Mouse (Mus musculus): ENCODE measurements around the gene Usp29.
"Not testable (repeated sequence)": the region's sequence is repeated elsewhere in the genome, so short reads cannot be mapped to it uniquely, and the experiment has no call there.

Gene Usp29

GRCm38 (mm10) chr7:6765240-6765639, 34.9 kb downstream of the Usp29 start:
- DNase-seq (ENCODE audit: low read depth) = no peak

GRCm38 (mm10) chr7:6770286-6770685, 39.9 kb downstream of the Usp29 start:
- DNase-seq (ENCODE audit: low read depth) = no peak

DNA sequence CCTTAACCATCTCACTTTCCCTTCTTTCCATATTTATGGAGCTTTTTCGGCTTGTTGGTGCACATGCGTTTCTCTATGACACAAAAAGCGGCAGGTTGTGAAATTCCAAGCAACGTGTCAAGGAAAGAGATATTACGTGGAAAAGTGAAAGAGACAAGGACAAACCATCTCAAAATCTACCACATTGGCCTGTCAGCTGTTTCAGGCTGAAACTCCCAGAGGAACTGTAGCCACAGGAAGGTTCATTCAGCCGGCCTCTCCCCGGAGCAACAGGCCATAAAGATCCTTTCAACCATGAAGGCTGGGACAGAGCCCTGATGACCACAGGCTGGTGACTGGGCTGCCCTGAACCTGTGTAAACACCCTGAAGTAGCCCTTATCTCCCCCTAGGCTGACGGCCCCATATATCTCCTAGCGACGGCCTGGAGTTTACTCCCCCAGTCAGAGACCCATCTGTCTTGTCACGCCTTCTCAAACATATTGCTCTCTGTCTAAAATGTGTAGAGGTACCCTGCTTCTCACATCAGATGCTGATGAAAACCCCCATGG, 43.6 kb downstream of the Usp29 start:
- DNase-seq (ENCODE audit: low read depth) = not testable (repeated sequence)

GRCm38 (mm10) chr7:6776314-6777059, 46.1 kb downstream of the Usp29 start:
- DNase-seq (ENCODE audit: low read depth) = no peak

DNA sequence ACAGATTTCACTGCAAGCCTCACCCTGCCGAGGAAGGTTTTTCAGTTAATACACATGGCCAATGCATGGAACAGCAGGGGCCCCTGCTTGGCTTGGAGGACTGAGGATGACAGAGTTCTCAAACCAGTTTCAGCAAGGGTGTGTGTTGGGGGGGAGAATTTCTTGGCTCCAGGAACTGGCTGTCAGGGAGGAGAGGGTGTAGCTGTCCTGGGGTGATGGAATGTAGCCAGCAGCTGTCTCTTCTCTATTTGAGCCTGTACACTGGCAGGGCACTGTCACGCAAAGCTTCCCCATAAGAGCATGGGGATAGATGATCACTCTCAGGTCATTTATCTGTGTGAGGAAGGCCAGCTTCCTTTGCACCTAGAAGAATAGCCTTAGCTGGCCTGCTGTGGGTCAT, 46.7 kb downstream of the Usp29 start:
- DNase-seq (ENCODE audit: low read depth) = no peak

GRCm38 (mm10) chr7:6777689-6778088, 47.3 kb downstream of the Usp29 start:
- no peak for DNase-seq (ENCODE audit: low read depth)

GRCm38 (mm10) chr7:6779172-6779571, 48.8 kb downstream of the Usp29 start:
- no peak for DNase-seq (ENCODE audit: low read depth)

GRCm38 (mm10) chr7:6781541-6781940, 51.2 kb downstream of the Usp29 start:
- DNase-seq (ENCODE audit: low read depth) = no peak

DNA sequence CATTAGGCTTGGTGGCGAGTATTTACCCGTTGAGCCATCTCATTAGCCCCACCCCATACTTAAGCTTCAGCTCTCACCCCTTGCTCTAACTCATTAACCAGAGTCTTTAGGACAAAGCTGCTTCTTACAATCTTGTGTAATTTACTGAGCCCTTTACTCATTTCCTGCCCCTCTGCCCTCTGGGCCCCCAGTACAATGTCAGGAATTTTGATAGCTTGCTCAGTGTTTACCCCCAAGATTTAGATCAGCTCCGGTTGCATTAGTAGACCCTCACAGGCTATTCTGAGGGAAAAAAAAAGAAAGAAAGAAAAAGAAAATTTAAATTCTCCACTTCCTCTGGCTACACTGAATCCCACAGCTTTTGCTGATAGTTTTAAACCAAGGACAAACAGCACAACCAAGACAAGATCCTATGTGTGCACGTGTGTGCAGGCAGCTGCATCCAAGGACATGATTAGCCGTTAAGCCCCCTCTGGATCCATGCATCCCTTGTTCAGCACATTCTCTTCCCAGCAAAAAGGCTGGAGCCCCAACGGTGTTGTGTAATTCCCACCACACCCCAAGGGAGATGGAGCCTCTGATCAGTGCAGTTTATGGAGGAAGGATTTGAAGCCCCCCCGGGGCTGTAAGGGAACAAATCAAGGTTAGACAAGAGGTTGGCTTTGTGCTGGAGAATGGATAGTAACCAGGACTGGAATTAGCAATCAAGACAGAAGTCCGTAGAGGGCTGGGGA, 54.1 kb downstream of the Usp29 start:
- no peak for DNase-seq (ENCODE audit: low read depth)

DNA sequence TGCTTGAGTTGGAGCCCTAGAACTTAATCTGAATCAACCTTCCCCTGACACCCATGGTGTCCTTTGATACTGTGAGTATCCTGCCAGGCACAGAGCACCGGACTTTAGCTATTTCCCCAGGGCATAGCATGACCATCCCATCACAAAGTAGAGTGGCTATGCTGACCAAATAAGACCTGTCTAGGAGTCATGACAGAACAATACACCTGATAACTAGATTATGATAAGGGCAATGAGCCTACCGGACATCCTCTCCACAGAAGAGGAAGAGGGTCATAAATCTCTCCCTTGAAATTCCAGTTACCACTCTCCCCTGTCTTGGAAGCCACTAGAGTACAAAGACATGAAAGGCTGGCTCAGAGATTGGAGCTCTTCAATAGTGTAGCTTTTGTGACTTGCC, 56.6 kb downstream of the Usp29 start:
- no peak for DNase-seq (ENCODE audit: low read depth)

GRCm38 (mm10) chr7:6788101-6788500, 57.7 kb downstream of the Usp29 start:
- no peak for DNase-seq (ENCODE audit: low read depth)

GRCm38 (mm10) chr7:6791286-6792065, 61.1 kb downstream of the Usp29 start:
- DNase-seq (ENCODE audit: low read depth) = no peak

DNA sequence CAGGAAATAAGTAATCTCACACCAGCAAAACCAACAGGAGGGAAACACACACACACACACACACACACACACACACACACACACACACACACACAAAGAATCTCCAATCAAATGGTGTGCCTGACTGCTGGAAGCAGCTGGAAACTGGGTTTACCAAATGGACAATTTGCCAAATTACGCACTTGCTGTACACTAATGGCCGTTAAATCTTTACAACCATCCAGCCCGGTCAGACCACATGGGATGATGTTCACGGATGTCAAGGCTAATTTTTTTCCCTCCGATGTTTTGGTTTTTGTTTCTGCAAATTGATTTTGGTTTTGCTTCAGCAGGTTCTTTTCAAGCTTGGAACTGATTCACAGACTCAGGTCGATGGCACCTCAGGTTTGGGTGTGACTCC, 62.9 kb downstream of the Usp29 start:
- DNase-seq (ENCODE audit: low read depth) = no peak

- DNase-seq (ENCODE audit: low read depth) = no peak
These were observed 63.4 kb downstream of the Usp29 start for GRCm38 (mm10) chr7:6793811-6794210.

GRCm38 (mm10) chr7:6797408-6797807, 67.0 kb downstream of the Usp29 start:
- no peak for DNase-seq (ENCODE audit: low read depth)

GRCm38 (mm10) chr7:6799105-6799805, 68.9 kb downstream of the Usp29 start:
- no peak for DNase-seq (ENCODE audit: low read depth)

DNA sequence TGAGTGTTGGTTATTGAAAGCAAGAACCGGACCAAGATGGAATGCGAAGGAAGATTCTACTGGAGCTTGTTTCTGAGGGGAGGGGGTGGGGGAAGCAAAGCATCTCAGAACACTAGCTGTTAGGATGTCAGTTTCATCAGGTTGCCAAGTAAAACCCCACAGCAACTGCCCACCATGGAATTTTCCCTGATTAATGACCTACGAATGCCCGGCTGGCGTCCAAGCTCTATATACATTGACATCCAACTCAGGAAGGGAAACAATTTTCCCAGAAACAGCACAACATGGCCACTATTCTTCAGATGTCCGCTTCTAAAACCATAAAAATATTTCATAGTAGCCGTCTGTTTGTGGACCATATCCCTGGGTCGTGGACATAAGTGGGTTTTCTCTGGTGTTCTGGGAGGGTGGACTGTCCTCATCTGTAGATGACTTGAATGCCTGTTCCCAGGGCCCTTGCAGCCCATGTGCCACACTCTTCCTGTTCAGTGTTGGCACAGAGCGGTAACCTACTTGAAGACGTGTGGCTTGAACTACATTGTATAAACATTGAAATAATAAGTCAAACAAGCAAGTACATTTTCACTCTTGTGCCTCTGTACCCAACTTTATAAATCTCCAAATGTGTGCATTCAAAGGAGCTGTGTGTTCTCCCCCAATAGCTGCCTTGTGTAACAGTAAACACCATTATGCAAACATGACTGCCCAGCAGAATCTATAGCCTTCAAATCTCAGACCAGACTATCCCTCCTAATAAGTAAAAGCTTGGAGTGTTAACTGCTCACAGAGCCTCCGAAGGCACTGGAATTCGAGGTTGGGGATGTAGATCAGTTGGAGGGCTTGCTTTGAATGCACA, 70.4 kb downstream of the Usp29 start:
- no peak for DNase-seq (ENCODE audit: low read depth)

DNA sequence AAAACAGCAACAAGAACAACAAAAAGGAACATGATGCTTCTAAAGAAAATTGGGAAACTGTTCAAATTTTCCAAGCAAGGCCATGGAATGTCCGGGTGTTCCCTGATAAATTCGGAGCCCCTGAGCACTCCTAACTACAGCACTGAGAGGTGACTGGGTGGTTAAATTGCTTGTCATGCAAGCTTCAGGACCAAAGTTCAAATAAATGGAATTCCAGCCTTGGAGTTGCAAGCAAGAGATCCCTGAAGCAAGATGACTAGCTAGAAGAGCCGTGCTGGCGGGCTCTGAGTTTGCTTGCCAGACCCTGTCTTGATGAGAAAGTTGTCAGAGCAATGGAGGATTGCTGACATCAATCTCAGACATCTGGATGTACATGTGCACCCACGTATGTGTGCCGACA, 71.3 kb downstream of the Usp29 start:
- no peak for DNase-seq (ENCODE audit: low read depth)

GRCm38 (mm10) chr7:6810556-6810955, 80.2 kb downstream of the Usp29 start:
- no peak for DNase-seq (ENCODE audit: low read depth)

DNA sequence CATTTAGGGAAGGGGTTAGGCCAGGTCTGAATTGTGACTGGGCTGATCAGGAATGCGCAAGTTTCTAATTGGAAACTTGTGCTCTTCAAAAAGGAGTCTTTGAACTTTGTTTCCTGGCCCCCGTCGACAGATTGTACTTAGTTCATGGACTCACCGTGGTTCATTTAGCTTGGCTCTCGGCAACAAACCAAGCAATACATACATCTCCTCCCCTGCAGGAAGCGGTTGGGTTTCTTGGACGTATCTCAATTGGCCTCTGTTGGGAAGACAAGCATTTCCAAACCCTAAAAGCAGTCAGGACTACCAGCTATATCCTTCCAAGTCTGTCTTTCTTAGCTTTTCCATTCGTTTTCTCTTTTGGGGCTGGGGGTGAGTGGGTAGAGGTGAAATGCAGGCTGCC, 84.6 kb downstream of the Usp29 start:
- no peak for DNase-seq (ENCODE audit: low read depth)

All from c-Kit-positive CD71-negative TER-119-negative erythroid progenitor cells, embryonic 14.5 days (primary cell).